ENCODE assay signal across 14 mouse cellular contexts in the genomic region with DNA sequence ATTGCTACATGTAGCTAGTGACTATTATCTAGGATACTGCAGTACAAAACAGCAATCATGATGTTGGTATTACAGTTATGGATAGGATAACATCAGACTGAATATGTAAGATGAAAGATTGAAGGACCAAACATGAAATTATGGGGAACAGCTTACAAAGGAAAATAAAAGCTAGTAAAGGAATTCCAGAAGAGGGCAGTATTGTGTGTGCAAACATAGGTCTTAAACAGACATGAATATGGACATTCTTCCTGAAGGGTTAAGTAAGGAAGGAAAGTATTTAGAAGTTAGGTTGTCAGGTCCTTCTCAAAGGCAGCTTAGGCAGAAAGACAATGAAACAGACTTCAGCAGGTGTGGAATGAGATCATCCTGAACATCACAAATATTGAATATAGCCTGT.
DNase-seq lines count a peak whose midpoint lies in the region; ATAC-seq lines count a peak whose summit lies in the region.
"Had no signal": no experiment of that assay in that cellular context is flagged by ENCODE, and none has a peak within 500 bp of the region (broad histone marks: within the 10 kb centered on the region; RNA-seq: fewer than 3 reads in every experiment).

No protein-coding gene starts in this region.

- no peaks in the 10 kb centered on the region for H3K4me1 ChIP-seq in embryonic facial prominence, embryonic 11.5 days (ENCODE audit: control insufficient read depth, insufficient read depth, low read length)
- H3K4me1 ChIP-seq in embryonic facial prominence, embryonic 10.5 days: no peaks in the 10 kb centered on the region
- H3K4me1 ChIP-seq: liver, embryonic 15.5 days; midbrain, embryonic 12.5 days had no signal

- no peak overlapping the region for H3K27ac ChIP-seq in embryonic facial prominence, embryonic 11.5 days (replicated peaks; ENCODE audit: low read depth, low read length)
- H3K27ac ChIP-seq in embryonic facial prominence, embryonic 10.5 days (replicated peaks): no peak overlapping the region
- H3K27ac ChIP-seq: liver, embryonic 15.5 days; midbrain, embryonic 12.5 days had no signal

- no peak overlapping the region for H3K4me2 ChIP-seq in embryonic facial prominence, embryonic 11.5 days (ENCODE audit: low read depth, low read length)
- H3K4me2 ChIP-seq: liver, embryonic 15.5 days; midbrain, embryonic 12.5 days had no signal

- no peaks in the 10 kb centered on the region for H3K27me3 ChIP-seq in embryonic facial prominence, embryonic 11.5 days (ENCODE audit: control insufficient read depth, insufficient read depth, low read length)
- no peaks in the 10 kb centered on the region for H3K27me3 ChIP-seq in embryonic facial prominence, embryonic 10.5 days (replicated peaks; ENCODE audit: low read depth, poor library complexity, severe bottlenecking)
- H3K27me3 ChIP-seq: liver, embryonic 15.5 days; midbrain, embryonic 12.5 days had no signal

- peak; percentile 43 for DNase-seq in embryonic facial prominence, embryonic 11.5 days (ENCODE audit: low spot score)
- DNase-seq in embryonic facial prominence, embryonic 10.5 days (ENCODE audit: low spot score): no peak
- peak; percentile 1 for DNase-seq in layer of hippocampus, adult 9-10 months (ENCODE audit: low spot score)
- no peak for DNase-seq in layer of hippocampus, postnatal 36 days
- DNase-seq in ES-CJ7 (ENCODE audit: low read depth, low spot score): peak; percentile 35
- DNase-seq in induced T-regulatory cell, adult 2 months (ENCODE audit: low read depth): peak; percentile 26
- DNase-seq in testis, postnatal 14 days (ENCODE audit: low spot score): no peak
- DNase-seq in urinary bladder, postnatal 25 days (ENCODE audit: low spot score): no peak
- DNase-seq: heart, adult 18-20 months; thymus, postnatal 14 days had no signal

- no peaks in the 10 kb centered on the region for H3K36me3 ChIP-seq in embryonic facial prominence, embryonic 11.5 days (replicated peaks; ENCODE audit: control insufficient read depth, insufficient read depth, low read depth, low read length)
- H3K36me3 ChIP-seq in embryonic facial prominence, embryonic 10.5 days (replicated peaks): no peaks in the 10 kb centered on the region
- H3K36me3 ChIP-seq: liver, embryonic 15.5 days; midbrain, embryonic 12.5 days had no signal

- ATAC-seq in embryonic facial prominence, embryonic 11.5 days (replicated peaks; ENCODE audit: insufficient number of reproducible peaks, low FRiP score, low TSS enrichment, low read depth): no peak
- ATAC-seq: activated CD4-positive, CD25-positive, alpha-beta regulatory T cell, adult 4 months; inflammation-experienced regulatory T-cells, adult 6 months had no signal

- no peak overlapping the region for H3K4me3 ChIP-seq in embryonic facial prominence, embryonic 11.5 days (ENCODE audit: low read depth, low read length)
- H3K4me3 ChIP-seq in embryonic facial prominence, embryonic 10.5 days: no peak overlapping the region
- H3K4me3 ChIP-seq: liver, embryonic 15.5 days; midbrain, embryonic 12.5 days had no signal

- H3K9ac ChIP-seq in embryonic facial prominence, embryonic 11.5 days (replicated peaks; ENCODE audit: low read length): no peak overlapping the region
- H3K9ac ChIP-seq: liver, embryonic 15.5 days; midbrain, embryonic 12.5 days had no signal

- H3K9me3 ChIP-seq in embryonic facial prominence, embryonic 11.5 days (replicated peaks; ENCODE audit: control insufficient read depth, low read length): no peaks in the 10 kb centered on the region
- H3K9me3 ChIP-seq in embryonic facial prominence, embryonic 10.5 days: peaks cover 7% of the 10 kb centered on the region
- H3K9me3 ChIP-seq: liver, embryonic 15.5 days had no signal

Comparison
In these comparisons a context has a peak if more than half of its experiments do, and no peak if none do; other contexts are left out.
1. DNase-seq: peak in embryonic facial prominence, embryonic 11.5 days (single experiment), layer of hippocampus, adult 9-10 months (single experiment), ES-CJ7 (single experiment) and induced T-regulatory cell, adult 2 months (single experiment); none in embryonic facial prominence, embryonic 10.5 days (single experiment), layer of hippocampus, postnatal 36 days (0 of 2), testis, postnatal 14 days (single experiment) and urinary bladder, postnatal 25 days (single experiment).